Mouse (Mus musculus) ES-E14 (cell line): ENCODE measurements at regions not wholly inside any gene's neighbourhood (a gene's known extent, or its start where the extent isn't known, plus 50 kb on each side); places are given as distances from the start of the nearest gene placed in this dataset.

Source experiments
- MAFK ChIP-seq: IDR thresholded peaks from 2 replicates; pipeline ENCODE4 v1.6.1; 2014; ENCODE audit warnings: mild to moderate bottlenecking, low read depth, low read length, inconsistent platforms; ENCODE audit not compliant: insufficient read depth
- ZC3H11A ChIP-seq: IDR thresholded peaks from 2 replicates; pipeline ENCODE4 v1.6.1; 2012; ENCODE audit warnings: low read depth, mild to moderate bottlenecking, inconsistent platforms, low read length, borderline replicate concordance

- TF ChIP-seq ZC3H11A (no peak), MAFK (no peak)
Measured at GRCm38 (mm10) chr13:42459892-42460291, 158.6 kb downstream of the Edn1 start.
